Mouse (Mus musculus): Measurements from ENCODE around the gene Zfp451.
"Not testable (repeated sequence)": the region's sequence is repeated elsewhere in the genome, so short reads cannot be mapped to it uniquely, and the experiment has no call there.

Gene Zfp451

DNA sequence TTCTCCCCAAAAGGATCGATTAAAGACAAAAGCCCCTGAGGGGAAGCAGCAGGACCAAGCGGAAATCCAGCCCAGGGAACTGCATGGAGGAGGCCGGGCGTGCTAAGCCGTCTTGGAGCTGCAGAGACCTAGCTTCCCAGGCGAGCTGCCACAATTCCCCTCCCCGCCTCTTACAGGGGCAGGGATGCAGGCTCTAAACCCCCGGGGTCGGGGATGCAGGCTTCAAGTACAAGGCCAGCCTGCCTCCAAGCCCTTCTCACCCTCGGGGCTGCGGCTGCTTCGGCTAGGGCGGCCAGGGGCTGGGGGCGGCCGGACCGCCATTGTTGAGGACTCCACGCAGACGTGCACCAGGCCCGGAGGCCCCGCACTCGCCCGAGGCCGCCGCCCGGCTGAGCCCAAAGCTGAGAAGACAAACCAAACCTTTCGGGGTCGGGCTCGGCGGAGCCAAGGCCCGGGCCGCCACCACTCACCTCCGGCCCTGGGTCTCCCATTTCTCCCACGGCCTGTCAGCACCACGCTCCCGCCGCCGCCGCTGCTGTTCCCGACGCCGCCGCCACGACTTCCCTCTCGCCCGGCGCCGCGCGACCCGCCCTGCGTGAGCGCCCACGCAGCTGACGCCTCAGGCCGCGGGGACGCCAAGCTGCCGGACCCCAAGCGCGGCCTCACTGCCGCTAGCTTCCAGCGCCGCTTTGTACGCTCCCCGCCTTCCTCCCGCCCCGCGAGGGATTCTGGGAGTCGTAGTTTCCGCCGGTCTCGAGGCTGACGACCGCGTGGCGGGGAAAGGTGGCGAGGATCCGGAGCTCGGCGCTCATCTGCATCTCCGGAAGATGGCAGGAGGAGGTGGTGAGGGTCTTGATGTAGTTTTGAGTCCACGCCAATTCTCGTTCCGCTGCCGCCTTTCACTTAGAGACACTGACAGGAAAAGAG lies at the start of gene Zfp451:
Gene Zfp451 (minus strand): TSS at position 728 of the 927 bp plus-strand sequence.
- peak; percentile 72 for DNase-seq (ENCODE audit: low read depth)

DNA sequence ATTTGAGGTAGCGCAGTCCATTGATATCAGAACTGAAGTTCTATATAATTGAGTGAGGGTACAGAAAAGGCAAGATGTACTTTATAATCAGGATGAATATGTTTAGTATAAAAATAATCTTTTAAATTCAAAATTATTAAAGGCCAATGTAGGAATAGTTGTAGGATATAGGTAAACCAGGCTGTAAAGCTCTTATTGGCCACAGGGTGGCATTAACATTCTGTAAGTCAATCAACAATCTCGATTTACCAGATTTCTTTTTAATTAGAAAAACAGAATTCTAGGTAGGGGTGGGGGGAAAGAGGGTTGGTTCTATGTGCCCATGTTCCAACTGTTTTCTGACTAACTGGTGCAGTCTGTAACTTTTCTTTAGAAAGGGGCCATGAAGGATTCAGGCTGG lies 32.4 kb upstream of the Zfp451 start:
- no peak for DNase-seq (ENCODE audit: low read depth)

DNA sequence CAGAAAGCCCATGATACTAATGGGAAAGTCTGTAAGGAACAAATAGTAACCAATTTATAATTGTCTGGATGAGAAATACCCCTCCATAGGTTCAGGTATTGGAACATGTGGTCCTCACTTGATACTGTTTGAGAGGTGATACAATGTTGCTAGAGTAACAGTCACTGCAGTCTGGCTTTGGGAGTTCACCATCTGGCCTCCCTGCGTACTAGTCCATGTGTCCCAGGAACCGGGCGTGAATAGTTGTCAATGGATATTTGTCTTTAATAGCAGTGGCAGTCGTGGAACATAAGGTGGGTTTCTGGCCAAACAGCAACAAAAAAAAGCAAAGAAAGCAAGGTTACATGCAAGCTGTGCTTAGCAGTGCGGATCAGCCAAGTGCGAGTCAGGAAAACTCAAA lies 29.4 kb upstream of the Zfp451 start:
- DNase-seq (ENCODE audit: low read depth), result no peak

DNA sequence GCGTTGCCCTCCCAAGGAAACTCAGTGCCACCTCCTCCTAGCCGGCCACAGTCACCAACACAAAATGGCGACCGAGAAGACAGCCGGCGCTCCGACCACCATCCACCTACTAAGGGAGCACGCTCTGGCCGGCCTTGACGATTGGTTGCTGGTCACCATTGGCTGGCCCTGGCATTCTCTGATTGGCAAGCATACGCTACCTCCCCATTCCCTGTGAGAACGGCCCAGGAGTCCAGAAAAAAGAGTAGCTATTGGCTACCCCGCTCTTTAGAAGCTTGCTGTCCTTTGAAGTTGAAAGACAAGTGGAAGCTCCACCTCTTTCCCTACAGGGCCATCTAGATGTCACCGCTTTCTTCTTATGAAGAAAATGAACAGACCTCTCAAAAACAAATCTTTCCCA lies 24.6 kb upstream of the Zfp451 start:
- DNase-seq (ENCODE audit: low read depth), result not testable (repeated sequence)

DNA sequence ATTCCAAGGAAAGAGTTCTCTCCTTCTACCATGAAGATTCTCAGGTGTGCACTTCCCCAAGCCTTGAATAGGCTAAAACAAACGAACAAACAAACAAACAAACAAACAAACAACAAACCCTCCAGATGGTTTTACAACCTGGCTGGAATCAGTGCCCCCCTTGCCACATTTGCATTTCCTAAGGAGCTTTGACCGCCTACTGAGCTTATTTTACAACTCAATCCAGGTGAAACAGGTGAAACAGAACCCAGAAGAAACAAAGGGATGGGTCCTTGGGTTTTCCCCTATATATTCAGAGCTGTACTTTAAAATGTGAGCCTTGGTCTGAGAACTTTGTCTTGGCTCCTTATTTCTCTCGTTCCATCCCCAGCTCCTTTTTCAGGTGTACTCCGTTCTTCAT lies 16.2 kb upstream of the Zfp451 start:
- no peak for DNase-seq (ENCODE audit: low read depth)

DNA sequence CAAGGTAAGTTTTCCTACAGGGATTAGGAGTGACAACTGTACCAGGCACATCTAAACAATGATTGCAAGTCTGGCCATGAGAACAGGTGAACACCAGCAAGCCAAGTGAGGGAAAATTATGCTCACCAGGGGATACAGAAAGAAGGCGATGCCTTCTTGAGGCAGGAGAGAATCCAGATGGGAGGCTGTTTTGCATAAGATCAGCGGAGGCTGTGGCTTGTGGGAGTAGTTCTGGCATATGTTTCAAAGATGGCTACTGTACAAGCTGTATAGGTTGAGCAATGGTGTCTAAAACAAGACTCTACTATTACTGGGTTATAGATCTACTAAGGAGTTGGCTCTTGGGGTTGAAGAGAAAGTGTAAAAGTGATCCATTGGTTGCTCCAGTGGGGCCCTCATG lies 3.5 kb upstream of the Zfp451 start:
- no peak for DNase-seq (ENCODE audit: low read depth)

DNA sequence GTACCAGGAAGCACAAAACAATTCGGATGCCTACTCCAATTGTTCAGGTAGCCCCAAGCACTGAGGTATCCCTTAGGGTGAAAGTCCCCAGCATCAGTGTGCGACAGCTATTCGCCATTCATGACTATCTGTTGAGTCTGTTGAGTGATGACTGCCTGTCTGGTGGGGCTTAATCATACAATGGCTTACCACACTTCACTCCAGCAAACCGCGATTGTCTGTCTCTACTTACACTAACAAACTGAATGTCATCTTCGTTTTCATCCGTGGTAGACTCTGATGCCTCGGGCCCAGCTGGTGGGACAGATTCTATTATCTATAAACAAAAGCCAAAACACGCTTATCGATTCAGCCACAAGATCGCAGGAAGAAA lies 914 bp downstream of the Zfp451 start:
- DNase-seq (ENCODE audit: low read depth), result no peak

DNA sequence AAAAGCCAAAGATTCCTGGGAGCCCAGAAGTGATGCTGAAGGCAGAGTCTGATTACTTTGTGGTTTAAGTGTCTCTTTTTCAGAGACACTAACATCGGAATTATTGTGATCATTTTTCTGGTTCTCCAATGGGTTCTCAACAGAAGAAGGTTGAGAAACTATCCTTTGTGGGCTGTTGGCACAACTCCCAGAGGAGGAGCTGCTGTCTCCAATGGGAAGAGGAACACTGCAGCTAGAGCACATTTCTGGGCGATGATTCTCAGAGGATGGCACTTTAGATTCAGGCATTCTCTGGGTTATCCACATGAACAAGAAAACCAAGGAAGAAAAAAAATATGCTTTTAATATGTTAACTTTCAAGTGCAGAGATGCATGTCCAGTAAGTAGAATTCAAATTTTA lies 11.1 kb downstream of the Zfp451 start:
- DNase-seq (ENCODE audit: low read depth), result no peak

DNA sequence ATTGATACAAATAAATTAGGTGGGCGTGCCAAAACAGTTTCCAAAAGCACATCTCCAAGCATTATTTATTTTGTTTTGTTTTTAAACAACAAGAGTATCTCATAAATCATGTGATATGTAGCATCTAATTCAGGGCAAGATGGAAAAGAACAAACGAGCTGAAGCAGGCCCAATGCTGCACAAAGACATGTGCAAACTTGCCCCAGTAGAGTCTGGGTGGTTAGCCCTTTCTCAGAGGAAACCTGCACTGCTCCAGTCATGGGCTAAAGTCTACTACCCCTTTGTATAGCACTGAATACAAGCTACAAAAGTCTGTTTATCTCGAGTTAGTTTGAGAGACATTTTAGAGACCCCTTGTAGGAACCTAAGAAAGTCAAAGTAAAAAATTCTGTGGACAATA lies 14.8 kb downstream of the Zfp451 start:
- DNase-seq (ENCODE audit: low read depth), result no peak

DNA sequence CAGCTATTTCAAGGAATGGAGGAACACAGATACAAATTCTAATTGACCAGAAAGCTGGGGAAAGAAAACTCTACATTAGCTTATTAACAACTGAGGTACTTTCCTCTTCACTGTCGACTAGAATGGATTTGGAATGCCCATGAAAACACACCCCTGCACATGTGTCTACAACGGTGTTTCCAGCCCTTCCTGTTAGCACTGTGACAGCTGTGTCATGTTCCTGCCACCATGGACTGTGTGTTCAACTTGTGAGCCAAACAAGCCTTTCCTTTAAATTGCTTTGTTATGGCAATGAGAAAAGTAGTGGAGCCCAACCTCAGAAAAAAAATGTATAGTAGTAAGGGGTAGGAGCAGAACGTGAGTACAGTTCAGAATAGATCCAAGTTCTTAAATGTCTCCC lies 25.9 kb downstream of the Zfp451 start:
- no peak for DNase-seq (ENCODE audit: low read depth)

DNA sequence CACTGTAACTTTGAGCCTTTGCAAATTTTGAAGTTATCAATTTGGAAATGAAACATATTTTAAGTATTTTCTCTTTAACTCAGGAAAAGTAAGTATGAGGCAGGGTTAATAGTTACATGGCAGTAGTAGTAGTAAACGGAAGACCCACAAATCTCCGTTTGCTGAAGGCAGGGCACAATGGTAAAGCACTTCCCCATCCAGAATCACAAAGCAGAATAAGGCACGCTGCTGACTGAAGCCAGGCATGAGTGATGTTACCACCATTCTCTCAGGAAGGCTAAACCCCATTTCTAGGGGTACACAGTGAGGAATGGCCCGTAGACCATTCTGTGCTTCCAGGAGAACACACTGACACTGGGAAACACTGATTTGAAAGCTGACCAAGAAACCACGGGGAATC lies 26.3 kb downstream of the Zfp451 start:
- DNase-seq (ENCODE audit: low read depth), result no peak

DNA sequence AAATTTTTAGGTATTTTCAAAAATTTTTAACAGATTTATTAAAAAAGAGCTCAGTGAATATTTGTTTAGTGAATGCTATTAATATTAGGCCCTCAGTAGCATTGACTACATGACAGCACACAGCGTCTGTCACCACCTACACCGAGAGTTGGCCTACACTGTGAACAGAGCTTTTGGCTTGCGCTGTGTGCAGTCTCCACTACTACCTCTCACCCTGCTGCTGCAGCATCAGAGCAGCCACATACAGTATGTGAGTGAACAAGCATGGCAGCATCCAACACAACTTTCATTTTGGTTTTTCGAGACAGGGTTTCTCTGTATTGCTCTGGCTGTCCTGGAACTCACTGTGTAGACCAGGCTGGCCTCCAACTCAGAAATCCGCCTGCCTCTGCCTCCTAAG lies 29.8 kb downstream of the Zfp451 start:
- DNase-seq (ENCODE audit: low read depth), result no peak

DNA sequence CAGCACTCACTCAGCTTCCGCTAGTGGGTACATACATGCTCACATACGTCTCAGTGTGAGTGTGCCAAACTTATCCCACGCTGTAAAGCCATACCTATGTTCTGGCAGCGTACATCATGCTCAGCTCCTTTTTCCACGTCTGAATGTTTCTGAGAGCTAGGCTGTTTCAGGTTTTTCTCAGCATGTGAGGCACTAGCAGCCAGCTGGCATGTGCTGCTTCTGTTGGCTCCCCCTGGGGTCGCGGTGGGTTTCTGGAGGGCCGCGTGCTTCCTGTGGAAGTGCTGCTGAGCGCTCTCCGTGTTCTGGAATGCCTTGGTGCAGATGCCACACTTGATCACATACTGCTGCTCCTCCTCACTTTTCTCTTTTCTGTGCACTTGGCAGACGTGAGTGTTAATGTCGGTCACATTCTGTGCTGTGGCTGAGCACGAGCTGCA lies 38.2 kb downstream of the Zfp451 start:
- DNase-seq (ENCODE audit: low read depth), result no peak

DNA sequence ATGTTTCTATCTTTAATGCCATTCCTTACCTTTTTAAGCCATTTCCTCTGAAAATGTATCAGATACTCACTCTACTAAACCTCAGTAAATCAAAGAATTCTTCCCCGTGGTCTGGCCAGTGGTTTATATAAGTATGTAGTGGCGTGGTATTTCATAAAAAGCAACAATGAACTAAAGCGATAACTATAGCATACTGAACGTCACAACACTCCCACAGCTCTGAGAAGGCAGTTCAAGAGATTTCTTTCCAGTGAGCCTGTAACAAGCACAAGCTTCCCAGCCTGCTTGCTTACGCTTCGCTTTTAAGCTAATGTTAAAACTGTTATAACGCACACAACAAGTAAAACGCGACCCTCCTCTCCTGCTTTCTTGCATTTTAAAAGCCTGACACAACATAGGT lies 42.3 kb downstream of the Zfp451 start:
- no peak for DNase-seq (ENCODE audit: low read depth)

DNA sequence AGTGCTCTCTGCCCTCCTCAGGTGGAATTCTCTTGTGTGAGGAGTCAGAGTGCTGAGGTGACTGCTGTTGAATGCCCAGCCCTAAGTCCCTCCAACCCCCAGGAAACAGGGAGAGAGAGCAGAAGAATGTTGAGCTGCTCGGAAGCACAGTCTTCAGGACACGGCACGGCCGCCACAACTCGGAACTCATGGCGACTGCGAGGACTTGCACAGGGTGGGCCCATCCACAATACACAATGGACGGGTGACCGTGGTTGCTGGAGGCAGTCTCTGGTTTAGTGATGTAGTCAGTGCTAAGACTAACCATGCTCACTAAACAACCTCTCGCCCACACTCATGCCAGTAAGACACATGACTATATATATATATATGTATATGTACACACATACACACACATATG lies 42.8 kb downstream of the Zfp451 start:
- no peak for DNase-seq (ENCODE audit: low read depth)

DNA sequence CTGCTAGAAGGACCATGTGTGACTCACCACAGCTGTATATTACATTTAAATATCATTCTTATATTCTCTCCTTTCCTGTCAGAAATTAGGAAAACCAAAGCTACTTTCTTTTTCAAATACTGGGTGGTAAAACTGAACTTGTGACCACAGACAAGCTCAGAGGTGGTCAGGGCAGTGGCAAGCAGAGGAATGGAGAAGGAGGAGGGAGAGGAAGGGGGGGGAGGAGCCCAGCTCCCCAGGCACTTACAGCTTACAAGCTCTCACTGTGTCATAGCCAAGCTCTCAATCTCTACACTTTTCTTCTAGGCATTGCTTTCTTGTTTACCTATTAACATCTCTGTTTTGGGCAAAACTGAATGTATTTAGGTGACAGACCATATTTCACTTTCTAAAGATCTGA lies 45.6 kb downstream of the Zfp451 start:
- DNase-seq (ENCODE audit: low read depth), result no peak

DNA sequence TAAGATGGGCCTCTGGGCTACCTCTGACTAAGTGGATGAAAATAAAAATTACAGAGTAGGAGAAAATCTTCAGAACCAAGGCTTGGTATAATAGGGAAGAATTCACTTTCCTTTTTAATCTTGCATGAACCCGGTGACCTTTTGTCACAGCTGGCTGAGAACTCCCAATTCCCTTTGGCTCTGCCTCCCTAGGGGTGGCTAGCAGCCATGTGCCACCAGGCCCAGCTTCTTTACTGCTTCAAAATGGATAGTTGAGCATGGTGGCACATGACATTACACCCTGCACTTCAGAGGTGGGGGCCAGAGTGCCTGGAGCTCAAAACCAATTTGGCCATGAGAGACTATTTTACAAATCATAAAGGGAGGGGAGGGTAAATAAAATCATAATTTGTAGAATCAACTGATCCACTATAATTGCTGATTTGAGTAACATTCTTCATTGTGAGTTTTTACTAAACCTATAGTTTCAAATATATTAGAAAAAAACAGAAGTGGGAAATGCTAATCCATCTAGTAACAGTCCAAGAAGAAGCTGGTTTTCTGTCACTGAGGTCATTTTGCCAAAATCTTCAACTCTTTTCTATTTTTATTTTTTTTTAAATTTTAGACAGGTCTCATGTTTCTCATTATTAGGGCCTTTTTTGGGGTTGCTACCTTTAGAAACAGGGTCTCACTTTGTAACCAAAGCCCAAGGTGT lies 46.2 kb downstream of the Zfp451 start:
- DNase-seq (ENCODE audit: low read depth), result no peak

DNA sequence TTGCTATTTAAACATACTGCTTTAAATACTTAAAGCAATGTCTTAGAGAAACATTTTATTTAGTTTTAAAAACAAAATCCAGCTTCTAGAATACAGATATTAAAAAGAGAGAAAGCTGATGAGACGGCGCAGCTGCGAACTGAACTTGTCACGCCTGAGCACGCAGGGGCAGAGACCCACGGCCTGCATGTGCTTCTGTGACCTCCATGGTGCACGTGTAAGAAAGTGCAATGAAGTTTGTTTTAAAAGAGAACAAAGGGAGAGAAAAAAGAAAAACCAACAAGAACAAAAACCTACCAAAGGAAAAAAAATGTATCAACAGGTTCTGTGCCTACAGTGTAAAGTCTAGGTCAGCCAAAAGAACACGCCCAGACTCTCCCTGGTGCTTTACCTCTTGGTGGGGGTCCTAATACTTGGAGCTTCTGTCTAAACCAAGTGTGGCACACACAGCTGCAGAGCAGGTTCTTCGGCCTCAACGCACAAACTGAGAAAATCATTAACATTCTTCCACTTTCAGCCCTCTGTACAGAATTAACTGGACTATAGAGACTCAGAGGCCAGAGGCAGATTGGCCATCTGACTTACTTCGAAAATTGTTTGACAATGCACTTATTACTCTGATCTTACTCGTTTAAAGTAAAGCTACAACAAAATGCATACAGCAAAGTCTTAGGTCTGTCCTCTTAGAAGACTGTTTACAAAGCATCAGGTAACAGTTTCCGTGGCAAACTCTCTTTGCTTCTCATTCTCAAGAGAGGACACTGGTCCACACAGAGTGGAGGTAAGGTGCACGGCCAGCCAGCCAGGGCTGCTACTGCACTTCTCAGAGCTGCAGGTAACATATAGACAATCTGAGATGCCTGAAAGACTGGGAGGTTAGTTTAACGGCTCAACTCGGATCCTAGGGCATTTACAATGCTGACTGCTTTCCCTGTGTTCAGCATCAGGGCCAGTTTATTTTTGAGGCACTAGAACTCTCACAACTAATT lies 47.6 kb downstream of the Zfp451 start:
- no peak for DNase-seq (ENCODE audit: low read depth)

DNA sequence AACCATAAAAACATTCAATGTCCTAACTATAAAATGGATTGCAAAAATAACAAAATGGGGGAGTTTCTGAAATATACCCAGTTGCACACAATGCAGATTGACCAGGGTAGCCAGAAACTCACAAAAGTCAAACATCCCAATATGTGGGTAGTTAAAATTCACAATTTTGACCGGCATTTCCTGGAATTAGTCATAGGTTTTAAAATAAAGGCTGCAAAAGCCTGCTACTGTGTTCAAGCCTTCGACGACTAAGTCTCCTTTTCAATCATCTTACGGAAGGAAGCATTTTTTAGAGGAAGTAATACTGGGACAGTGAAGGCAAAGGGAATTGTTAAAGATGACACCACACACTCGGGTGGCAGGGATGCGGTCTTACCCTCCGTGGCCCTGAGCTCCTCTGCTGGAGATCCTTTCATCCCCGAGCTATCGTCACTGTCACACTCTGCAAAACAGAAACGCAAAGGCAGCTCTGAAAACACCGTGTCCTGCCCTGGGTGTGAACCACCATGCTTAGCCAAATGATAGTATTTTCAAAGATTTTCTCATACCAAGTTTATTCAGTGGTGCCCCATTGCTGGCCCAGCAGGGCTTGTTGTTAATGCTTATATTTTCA lies 48.8 kb downstream of the Zfp451 start:
- DNase-seq (ENCODE audit: low read depth), result no peak

DNA sequence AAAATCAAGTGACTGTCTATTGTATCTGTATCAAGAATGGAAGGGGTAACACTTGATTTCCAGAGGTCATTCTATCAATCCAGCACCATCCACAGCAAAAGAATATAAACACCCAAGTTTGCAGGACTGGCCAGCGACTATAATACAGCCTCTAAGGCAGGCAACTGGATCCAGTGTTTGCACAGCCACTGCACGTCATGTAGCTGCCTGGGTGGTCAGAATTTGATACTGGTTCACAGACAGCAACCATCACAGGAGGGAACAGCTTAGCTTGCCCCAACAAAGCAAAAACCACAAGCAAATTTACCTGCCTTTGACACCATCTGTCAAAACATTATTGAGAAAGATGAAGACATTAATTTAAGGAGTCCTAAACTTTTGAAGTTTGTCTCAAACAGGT lies 50.6 kb downstream of the Zfp451 start:
- no peak for DNase-seq (ENCODE audit: low read depth)

DNA sequence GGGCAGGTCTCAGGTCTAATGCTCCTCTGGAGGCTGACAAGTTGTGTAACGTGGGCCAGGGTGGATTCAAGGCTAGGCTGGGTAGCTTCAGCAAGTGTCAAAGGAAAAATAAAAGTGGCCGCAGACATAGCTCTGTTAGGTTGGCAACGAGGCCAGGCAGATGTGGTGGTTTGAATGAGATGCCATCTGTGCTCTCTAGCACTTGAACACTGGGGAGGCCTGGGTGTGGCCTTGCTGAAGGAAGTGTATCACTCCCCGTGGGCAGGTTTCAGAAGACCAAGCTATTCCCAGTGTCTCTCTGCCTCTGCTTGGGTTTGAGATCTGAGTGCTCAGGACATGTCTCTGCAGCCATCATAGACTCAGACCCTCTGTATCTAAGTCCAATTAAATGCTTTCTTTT lies 55.9 kb downstream of the Zfp451 start:
- DNase-seq (ENCODE audit: low read depth), result no peak

DNA sequence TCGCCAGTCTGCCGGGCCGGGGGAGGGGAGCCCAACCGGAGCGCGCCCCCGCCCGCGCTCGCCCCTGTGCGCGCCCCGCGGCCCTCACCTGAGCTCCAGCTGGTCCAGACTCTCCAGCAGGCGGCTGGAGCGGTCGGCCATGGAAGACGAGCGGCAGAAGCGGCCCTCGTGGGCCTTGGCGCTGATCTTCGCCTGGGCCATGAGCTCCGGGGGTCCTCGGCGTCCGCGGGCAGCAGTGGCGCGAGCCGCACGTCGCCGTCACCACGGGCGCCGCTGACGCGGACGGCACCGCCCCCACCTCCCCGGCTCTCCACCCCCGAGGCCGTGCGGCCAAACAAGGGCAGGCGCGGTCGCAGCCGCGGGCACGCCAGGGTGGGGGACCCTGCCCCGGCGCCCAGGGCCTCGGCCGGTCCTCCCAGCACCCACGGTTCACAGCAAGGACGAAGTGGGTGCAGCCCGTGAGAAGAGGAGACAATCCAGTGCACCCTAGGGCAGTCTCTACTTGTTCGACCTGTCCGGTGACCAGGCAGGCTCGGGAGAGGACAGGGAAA lies 56.8 kb downstream of the Zfp451 start, which contains the start of gene Bag2:
Gene Bag2 (minus strand): TSS at position 305 of the 551 bp plus-strand sequence.
- DNase-seq (ENCODE audit: low read depth), result no peak
